Mouse (Mus musculus) adrenal gland, postnatal 36 days (tissue): Measurements from ENCODE around the gene Reg3a. TPM values are rescaled to one million over a fixed set of nuclear protein-coding genes. Genes with fewer than 3 reads are reported as not detected.
"Not testable (repeated sequence)": the region's sequence is repeated elsewhere in the genome, so short reads cannot be mapped to it uniquely, and the experiment has no call there.

Experiments used
- DNase-seq, 2 experiments: peaks; one replicate each; pipeline ENCODE4 v3.0.0; 2021; ENCODE audit warnings: mixed read lengths in 1 of 2
- long read RNA-seq, 2 experiments: library from polyadenylated mRNA; stranded (forward); transcript quantifications; one replicate each; pipeline ENCODE4 v2.0.0; 2021; ENCODE audit warnings: borderline sequencing depth in 2 of 2
- total RNA-seq, 2 experiments: library from RNA; stranded (reverse); gene quantifications; 2 replicates each; pipeline ENCODE4 v1.2.3; 2021

The Reg3a gene
- not detected for total RNA-seq
- long read RNA-seq, experiment 1, result 0 reads
- long read RNA-seq, experiment 2, result 0 reads

- DNase-seq, result no peak
Observed at GRCm38 (mm10) chr6:78380409-78380808, at the start of gene Reg3a. Gene Reg3a (plus strand): TSS chr6:78380709.

- no peak for DNase-seq
Observed at GRCm38 (mm10) chr6:78331919-78332569, 48.5 kb upstream of the Reg3a start.

GRCm38 (mm10) chr6:78340296-78340695 lies 40.2 kb upstream of the Reg3a start:
- DNase-seq, result no peak

GRCm38 (mm10) chr6:78341689-78342088 lies 38.8 kb upstream of the Reg3a start:
- no peak for DNase-seq

GRCm38 (mm10) chr6:78361971-78362563 lies 18.4 kb upstream of the Reg3a start:
- DNase-seq, result no peak

- no peak for DNase-seq
Observed at GRCm38 (mm10) chr6:78370357-78370756, 10.2 kb upstream of the Reg3a start, which contains the start of gene Reg3b. Gene Reg3b (plus strand): TSS chr6:78370657.

- DNase-seq, result no peak
Observed at GRCm38 (mm10) chr6:78378765-78379164, 1.7 kb upstream of the Reg3a start, which contains the start of gene Reg3d. Gene Reg3d (minus strand): TSS chr6:78378865.

GRCm38 (mm10) chr6:78385609-78386008 lies 5.1 kb downstream of the Reg3a start:
- no peak for DNase-seq

GRCm38 (mm10) chr6:78395323-78395722 lies 14.8 kb downstream of the Reg3a start, which contains the start of gene Reg2:
Gene Reg2 (plus strand): TSS chr6:78395623.
- not testable (repeated sequence) for DNase-seq

- DNase-seq, result not testable (repeated sequence)
Observed at GRCm38 (mm10) chr6:78422411-78422810, 41.9 kb downstream of the Reg3a start, which contains the start of gene Reg1. Gene Reg1 (plus strand): TSS chr6:78422711.

- DNase-seq, result no peak
Observed at GRCm38 (mm10) chr6:78425497-78425896, 45.0 kb downstream of the Reg3a start.

Other genes starting within 250 kb of the Reg3a start
- not detected for gene Reg3b, start 10.1 kb upstream of the Reg3a start, total RNA-seq
- not detected for gene Reg3d, start 1.8 kb upstream of the Reg3a start, total RNA-seq
- gene Reg2, start 14.9 kb downstream of the Reg3a start, total RNA-seq, result not detected
- gene Reg1, start 42.0 kb downstream of the Reg3a start, total RNA-seq, result not detected
- gene Reg3g, start 88.2 kb downstream of the Reg3a start, total RNA-seq, result not detected